8 mouse cellular contexts compared by ENCODE assay signal in the genomic region with DNA sequence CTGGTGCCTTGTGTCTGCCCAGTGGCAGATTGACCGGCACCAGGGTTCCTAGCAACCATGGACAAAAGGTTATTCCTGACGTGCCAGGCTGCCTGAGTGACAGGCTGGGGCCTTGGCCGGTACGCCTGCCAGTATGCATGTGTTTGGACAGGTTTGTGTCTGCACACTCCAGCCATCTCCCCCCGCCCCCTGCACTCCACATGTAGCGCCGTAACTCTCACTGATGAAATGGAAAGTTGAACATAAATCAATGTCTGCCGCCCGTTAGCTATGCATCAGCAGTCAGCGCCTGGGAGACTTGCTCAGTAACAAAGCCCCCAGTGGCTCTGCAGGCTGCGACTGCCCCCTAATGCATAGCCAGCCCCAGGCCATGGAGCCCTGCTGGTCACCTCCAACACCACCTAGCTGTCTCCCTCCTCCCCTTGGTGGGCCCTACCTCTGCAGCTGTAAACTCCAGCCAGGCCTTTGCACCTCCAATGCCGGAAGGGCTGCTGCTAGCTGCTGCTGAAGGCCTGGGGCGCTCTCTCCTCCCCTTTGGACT. TPM values are rescaled to one million over a fixed set of nuclear protein-coding genes. Genes with fewer than 3 reads are reported as not detected.
DNase-seq lines count a peak whose midpoint lies in the region; ATAC-seq and TF ChIP-seq lines count a peak whose summit lies in the region.

No protein-coding gene starts in this region.

- 0 out of 2 replicates have a peak, but pooled peaks have one; percentile 16 for TF ChIP-seq CTCF in forebrain, postnatal 0 days (IDR thresholded peaks at IDR 0.05; ENCODE audit: low read depth)

- H3K4me2 ChIP-seq in forebrain, postnatal 0 days (ENCODE audit: low read depth) = no peak overlapping the region

- 0 out of 2 replicates have a peak, but pooled peaks have one; percentile 27 for ATAC-seq in forebrain, postnatal 0 days
- ATAC-seq in activated CD4-positive, CD25-positive, alpha-beta regulatory T cell, adult 4 months = no peak
- no peak for ATAC-seq in inflammation-experienced regulatory T-cells, adult 6 months

- H3K9me3 ChIP-seq in forebrain, postnatal 0 days (ENCODE audit: low read length) = no peaks in the 10 kb centered on the region

- H3K36me3 ChIP-seq in forebrain, postnatal 0 days (ENCODE audit: insufficient read depth) = no peaks in the 10 kb centered on the region

- H3K27me3 ChIP-seq in forebrain, postnatal 0 days (ENCODE audit: insufficient read depth, low read length) = no peaks in the 10 kb centered on the region

- WGBS in forebrain, postnatal 0 days = 41% methylated on average over 13 of the region's 13 CpGs

- no peak overlapping the region for H3K4me3 ChIP-seq in forebrain, postnatal 0 days (ENCODE audit: low read depth, low read length)

- DNase-seq in right cerebral cortex, postnatal 4 days = peak; percentile 18
- DNase-seq in right cerebral cortex, postnatal 10 days (ENCODE audit: low spot score in 2 of 2) = no peak
- DNase-seq in forebrain, postnatal 0 days = no peak
- peak; percentile 76 for DNase-seq in kidney, adult 9 months
- DNase-seq in neural tube, embryonic 10.5 days (ENCODE audit: extremely low spot score, low spot score) = peak; percentile 71
- DNase-seq in thymus, postnatal 14 days = no peak

- no peak overlapping the region for H3K27ac ChIP-seq in forebrain, postnatal 0 days (ENCODE audit: low read depth, low read length)

- peaks cover 16% of the 10 kb centered on the region; the same call in 1 of the 2 replicates for H3K4me1 ChIP-seq in forebrain, postnatal 0 days (ENCODE audit: insufficient read depth)

- no peak overlapping the region for H3K9ac ChIP-seq in forebrain, postnatal 0 days

RNA-seq across cellular contexts. Expression of gene Mrpl37, which starts 50.6 kb away (rescaled TPM):
- 43.8 and 48.5 TPM in 2 replicates for total RNA-seq in forebrain, postnatal 0 days (2014; rRNA removed)
- polyA plus RNA-seq in forebrain, postnatal 0 days (2015; fragmentation: Nextera tagmentation; extraction: Ambion mirVana) = 73.3 and 80.4 TPM in 2 replicates
- polyA plus RNA-seq in activated CD4-positive, CD25-positive, alpha-beta regulatory T cell, adult 4 months (2017; shearing (Covaris generic)) = 10 to 100 TPM; 36.0 to 43.2 TPM
- polyA plus RNA-seq in inflammation-experienced regulatory T-cells, adult 6 months (2017; shearing (Covaris generic)) = 10 to 100 TPM; 38.2 to 53.0 (median 44.6) TPM

RNA-seq across cellular contexts. Expression of gene Cyb5rl, which starts 50.7 kb away (rescaled TPM):
- 2.8 and 4.6 TPM in 2 replicates for total RNA-seq in forebrain, postnatal 0 days (2014; rRNA removed)
- polyA plus RNA-seq in forebrain, postnatal 0 days (2015; fragmentation: Nextera tagmentation; extraction: Ambion mirVana) = 4.0 and 4.5 TPM in 2 replicates
- 1 to 10 TPM; 6.1 to 8.5 TPM for polyA plus RNA-seq in activated CD4-positive, CD25-positive, alpha-beta regulatory T cell, adult 4 months (2017; shearing (Covaris generic))
- polyA plus RNA-seq in inflammation-experienced regulatory T-cells, adult 6 months (2017; shearing (Covaris generic)) = 10 to 100 TPM in 1 of 3 experiments, 1 to 10 TPM in 2; 5.4 to 10.4 (median 7.5) TPM

Comparison
In these comparisons a context has a peak if more than half of its experiments do, and no peak if none do; other contexts are left out.
1. DNase-seq: peak in right cerebral cortex, postnatal 4 days (single experiment), kidney, adult 9 months (single experiment) and neural tube, embryonic 10.5 days (single experiment); none in right cerebral cortex, postnatal 10 days (0 of 2), forebrain, postnatal 0 days (single experiment) and thymus, postnatal 14 days (single experiment).